Mouse (Mus musculus): ENCODE data around the gene Prkar2b. TPM values are rescaled to one million over a fixed set of nuclear protein-coding genes. Genes with fewer than 3 reads are reported as not detected.
A peak's percentile ranks its signal among the peaks of the same experiment; 100 is the strongest.

The Prkar2b gene
- polyA plus RNA-seq, 1 experiment from 2014 or later: 11.8 TPM

GRCm38 (mm10) chr12:31916691-31917090 is 144.4 kb downstream of the Prkar2b start:
- no peak overlapping the region for H3K9ac ChIP-seq
- no peak overlapping the region for H3K4me3 ChIP-seq
- H3K4me1 ChIP-seq: peaks cover 22% of the 10 kb centered on the region
- peak overlapping the region; percentile 78 for H3K27ac ChIP-seq (replicated peaks)
- ATAC-seq (ENCODE audit: extremely low read depth, insufficient number of reproducible peaks, low FRiP score, low TSS enrichment): no peak
- no peaks in the 10 kb centered on the region for H3K9me3 ChIP-seq
- no peaks in the 10 kb centered on the region for H3K27me3 ChIP-seq (replicated peaks)
- 83% methylated on average over 5 of the region's 5 CpGs for whole genome bisulfite sequencing
- H3K4me2 ChIP-seq: no peak overlapping the region
- H3K36me3 ChIP-seq: peaks cover 29% of the 10 kb centered on the region

- H3K27ac ChIP-seq (replicated peaks): peak overlapping the region; percentile 25; the same call in 1 of the 2 replicates
- 26% methylated on average over 4 of the region's 4 CpGs for WGBS
- no peak overlapping the region for H3K9ac ChIP-seq
- H3K27me3 ChIP-seq (replicated peaks): no peaks in the 10 kb centered on the region
- H3K4me1 ChIP-seq: peaks cover 22% of the 10 kb centered on the region
- ATAC-seq (ENCODE audit: extremely low read depth, insufficient number of reproducible peaks, low FRiP score, low TSS enrichment): no peak
- H3K4me2 ChIP-seq: no peak overlapping the region
- peaks cover 8% of the 10 kb centered on the region; the same call in 1 of the 2 replicates for H3K36me3 ChIP-seq
- H3K4me3 ChIP-seq: no peak overlapping the region
- no peaks in the 10 kb centered on the region for H3K9me3 ChIP-seq
Observed at GRCm38 (mm10) chr12:31913614-31914013, 147.5 kb downstream of the Prkar2b start.

- Histone ChIP-seq H3K27ac (replicated peaks) (0 out of 2 replicates have a peak overlapping the region, but pooled peaks have one; percentile 25), H3K4me3 (no peak overlapping the region), H3K36me3 (peaks cover 3% of the 10 kb centered on the region; the same call in 1 of the 2 replicates), H3K4me2 (no peak overlapping the region), H3K27me3 (replicated peaks) (no peaks in the 10 kb centered on the region), H3K9ac (no peak overlapping the region), H3K4me1 (peaks cover 22% of the 10 kb centered on the region), H3K9me3 (no peaks in the 10 kb centered on the region)
- ATAC-seq (ENCODE audit: extremely low read depth, insufficient number of reproducible peaks, low FRiP score, low TSS enrichment): no peak
- 74% methylated on average over 6 of the region's 6 CpGs for WGBS
Observed at GRCm38 (mm10) chr12:31912966-31913551, 148.0 kb downstream of the Prkar2b start.

Other genes starting within 250 kb of the Prkar2b start
- 89.2 and 95.3 TPM in 2 replicates for gene Hbp1, start 110.8 kb downstream of the Prkar2b start, polyA plus RNA-seq (2015; fragmentation: Nextera tagmentation; extraction: Ambion mirVana)
- 1.2 TPM in 2 replicates for gene Pik3cg, start 147.4 kb upstream of the Prkar2b start, polyA plus RNA-seq (2015; fragmentation: Nextera tagmentation; extraction: Ambion mirVana)